Mouse (Mus musculus) midbrain, embryonic 12.5 days (tissue): ENCODE data around the gene Mmgt2. TPM values are rescaled to one million over a fixed set of nuclear protein-coding genes. Genes with fewer than 3 reads are reported as not detected.

ENCODE experiments used
- ATAC-seq: fragments of 200-750 bp; cut with Nextera tagmentation; 2 replicates; pipeline ENCODE4 v1.8.0; 2017; ENCODE audit warnings: low read depth, moderate TSS enrichment, moderate library complexity; ENCODE audit not compliant: low FRiP score
- H3K27ac ChIP-seq: fragments of 300-500 bp; sonication (generic); replicated peaks from 2 replicates; pipeline ENCODE4 v1.5.1; 2016; ENCODE audit warnings: mild to moderate bottlenecking
- H3K27me3 ChIP-seq: fragments of 300-500 bp; sonication (generic); 2 replicates; pipeline ENCODE4 v1.6.1; 2016; ENCODE audit warnings: mild to moderate bottlenecking
- H3K36me3 ChIP-seq: fragments of 300-500 bp; sonication (generic); 2 replicates; pipeline ENCODE4 v1.6.1; 2016
- H3K4me1 ChIP-seq: fragments of 300-500 bp; sonication (generic); 2 replicates; pipeline ENCODE4 v1.6.1; 2016
- H3K4me2 ChIP-seq: fragments of 300-500 bp; sonication (generic); replicated peaks from 2 replicates; pipeline ENCODE4 v1.6.1; 2016; ENCODE audit warnings: mild to moderate bottlenecking, moderate library complexity
- H3K4me3 ChIP-seq: fragments of 300-500 bp; sonication (generic); 2 replicates; pipeline ENCODE4 v1.5.1; 2016; ENCODE audit warnings: mild to moderate bottlenecking
- H3K9ac ChIP-seq: fragments of 300-500 bp; sonication (generic); replicated peaks from 2 replicates; pipeline ENCODE4 v1.6.1; 2016; ENCODE audit warnings: mild to moderate bottlenecking, moderate library complexity
- H3K9me3 ChIP-seq: fragments of 300-500 bp; sonication (generic); 2 replicates; pipeline ENCODE4 v1.6.1; 2016; ENCODE audit warnings: mild to moderate bottlenecking
- WGBS: fragments of 180-500 bp; shearing (Covaris S2); methylation state at CpG from one replicate; pipeline ENCODE4 v1.1.7; 2016; 5-methylcytosine and 5-hydroxymethylcytosine counted together
- polyA plus RNA-seq: library from polyadenylated mRNA; unstranded; fragments of >200 nt; fragmentation: Nextera tagmentation; extraction: Ambion mirVana; gene quantifications from 2 replicates; pipeline ENCODE4 v1.2.1, GENCODE M21; 2016

Gene Mmgt2
- polyA plus RNA-seq, 1 experiment from 2014 or later, result 39.9 TPM

- no peak overlapping the region for H3K9ac ChIP-seq
- H3K4me2 ChIP-seq, result no peak overlapping the region
- H3K27ac ChIP-seq, result peak overlapping the region; percentile 54; the same call in 1 of the 2 replicates
- H3K27me3 ChIP-seq, result no peaks in the 10 kb centered on the region
- no peaks in the 10 kb centered on the region for H3K9me3 ChIP-seq
- peaks cover 38% of the 10 kb centered on the region for H3K4me1 ChIP-seq
- peaks cover 64% of the 10 kb centered on the region for H3K36me3 ChIP-seq
- ATAC-seq, result no peak
- no peak overlapping the region for H3K4me3 ChIP-seq
- WGBS, result 68% methylated on average over 10 of the region's 10 CpGs
These were observed 41.1 kb upstream of the Mmgt2 start for GRCm38 (mm10) chr11:62607170-62607951.

- Histone ChIP-seq H3K9me3 (no peaks in the 10 kb centered on the region), H3K9ac (no peak overlapping the region), H3K27ac (no peak overlapping the region), H3K27me3 (no peaks in the 10 kb centered on the region), H3K36me3 (peaks cover 64% of the 10 kb centered on the region), H3K4me1 (peaks cover 44% of the 10 kb centered on the region), H3K4me3 (no peak overlapping the region), H3K4me2 (no peak overlapping the region)
- 97% methylated on average over 1 of the region's 1 CpGs for WGBS
- ATAC-seq, result no peak
These were observed 40.6 kb upstream of the Mmgt2 start for GRCm38 (mm10) chr11:62607952-62608201.

- H3K9me3 ChIP-seq, result no peaks in the 10 kb centered on the region
- no peak overlapping the region for H3K4me2 ChIP-seq
- H3K36me3 ChIP-seq, result peaks cover 64% of the 10 kb centered on the region
- no peak for ATAC-seq
- 84% methylated on average over 10 of the region's 10 CpGs for WGBS
- no peak overlapping the region for H3K9ac ChIP-seq
- H3K27me3 ChIP-seq, result no peaks in the 10 kb centered on the region
- H3K4me1 ChIP-seq, result peaks cover 45% of the 10 kb centered on the region
- no peak overlapping the region for H3K27ac ChIP-seq
- H3K4me3 ChIP-seq, result no peak overlapping the region
These were observed 39.4 kb upstream of the Mmgt2 start for GRCm38 (mm10) chr11:62608826-62609675.

- no peak overlapping the region for H3K4me2 ChIP-seq
- H3K4me1 ChIP-seq, result peaks cover 42% of the 10 kb centered on the region
- peaks cover 51% of the 10 kb centered on the region for H3K36me3 ChIP-seq
- 89% methylated on average over 6 of the region's 6 CpGs for WGBS
- no peak overlapping the region for H3K27ac ChIP-seq
- no peaks in the 10 kb centered on the region for H3K9me3 ChIP-seq
- H3K27me3 ChIP-seq, result no peaks in the 10 kb centered on the region
- H3K9ac ChIP-seq, result no peak overlapping the region
- no peak for ATAC-seq
- no peak overlapping the region for H3K4me3 ChIP-seq
These were observed 38.2 kb upstream of the Mmgt2 start for GRCm38 (mm10) chr11:62610304-62610703.

- H3K9ac ChIP-seq, result peak overlapping the region; percentile 51; the same call in 1 of the 2 replicates
- no peaks in the 10 kb centered on the region for H3K27me3 ChIP-seq
- peaks cover 34% of the 10 kb centered on the region for H3K36me3 ChIP-seq
- H3K4me3 ChIP-seq, result no peak overlapping the region
- H3K27ac ChIP-seq, result peak overlapping the region; percentile 93
- H3K4me2 ChIP-seq, result peak overlapping the region; percentile 44
- 57% methylated on average over 10 of the region's 10 CpGs for WGBS
- ATAC-seq, result 0 out of 2 replicates have a peak, but pooled peaks have one; percentile 11
- peaks cover 28% of the 10 kb centered on the region for H3K4me1 ChIP-seq
- H3K9me3 ChIP-seq, result no peaks in the 10 kb centered on the region
These were observed 35.9 kb upstream of the Mmgt2 start for GRCm38 (mm10) chr11:62612604-62613003.

GRCm38 (mm10) chr11:62613657-62614365 lies 34.7 kb upstream of the Mmgt2 start:
- Histone ChIP-seq H3K27me3 (no peaks in the 10 kb centered on the region), H3K4me2 (peak overlapping the region; percentile 44), H3K4me1 (peaks cover 28% of the 10 kb centered on the region), H3K36me3 (peaks cover 28% of the 10 kb centered on the region), H3K27ac (peak overlapping the region; percentile 93), H3K4me3 (peak overlapping the region; percentile 18), H3K9ac (peak overlapping the region; percentile 51; the same call in 1 of the 2 replicates), H3K9me3 (no peaks in the 10 kb centered on the region)
- ATAC-seq, result peak; percentile 94
- WGBS, result 8% methylated on average over 19 of the region's 19 CpGs

- Histone ChIP-seq H3K9me3 (no peaks in the 10 kb centered on the region), H3K27me3 (no peaks in the 10 kb centered on the region), H3K4me1 (peaks cover 28% of the 10 kb centered on the region), H3K27ac (peak overlapping the region; percentile 93; the same call in 1 of the 2 replicates), H3K36me3 (peaks cover 29% of the 10 kb centered on the region), H3K9ac (peak overlapping the region; percentile 45; the same call in 1 of the 2 replicates), H3K4me2 (no peak overlapping the region), H3K4me3 (no peak overlapping the region)
- no peak for ATAC-seq
- 86% methylated on average over 8 of the region's 8 CpGs for WGBS
These were observed 33.5 kb upstream of the Mmgt2 start for GRCm38 (mm10) chr11:62614876-62615410.

GRCm38 (mm10) chr11:62615456-62615855 lies 33.0 kb upstream of the Mmgt2 start:
- H3K36me3 ChIP-seq, result peaks cover 24% of the 10 kb centered on the region; the same call in 1 of the 2 replicates
- H3K4me3 ChIP-seq, result no peak overlapping the region
- no peak overlapping the region for H3K4me2 ChIP-seq
- 93% methylated on average over 4 of the region's 4 CpGs for WGBS
- ATAC-seq, result no peak
- H3K27ac ChIP-seq, result no peak overlapping the region
- no peaks in the 10 kb centered on the region for H3K27me3 ChIP-seq
- H3K9ac ChIP-seq, result no peak overlapping the region
- H3K4me1 ChIP-seq, result peaks cover 28% of the 10 kb centered on the region
- H3K9me3 ChIP-seq, result no peaks in the 10 kb centered on the region

- no peak overlapping the region for H3K4me2 ChIP-seq
- no peak overlapping the region for H3K27ac ChIP-seq
- peaks cover 12% of the 10 kb centered on the region for H3K4me1 ChIP-seq
- H3K9ac ChIP-seq, result no peak overlapping the region
- WGBS, result 93% methylated on average over 8 of the region's 8 CpGs
- no peaks in the 10 kb centered on the region for H3K27me3 ChIP-seq
- no peaks in the 10 kb centered on the region for H3K9me3 ChIP-seq
- no peak overlapping the region for H3K4me3 ChIP-seq
- no peak for ATAC-seq
- peaks cover 21% of the 10 kb centered on the region; the same call in 1 of the 2 replicates for H3K36me3 ChIP-seq
These were observed 27.4 kb upstream of the Mmgt2 start for GRCm38 (mm10) chr11:62621079-62621478.

- Histone ChIP-seq H3K4me3 (no peak overlapping the region), H3K4me2 (no peak overlapping the region), H3K36me3 (peaks cover 21% of the 10 kb centered on the region; the same call in 1 of the 2 replicates), H3K9me3 (no peaks in the 10 kb centered on the region), H3K27ac (no peak overlapping the region), H3K27me3 (no peaks in the 10 kb centered on the region), H3K9ac (no peak overlapping the region), H3K4me1 (peaks cover 12% of the 10 kb centered on the region)
- no peak for ATAC-seq
- 85% methylated on average over 4 of the region's 4 CpGs for WGBS
These were observed 26.7 kb upstream of the Mmgt2 start for GRCm38 (mm10) chr11:62621586-62622283.

- 28% methylated on average over 4 of the region's 4 CpGs for WGBS
- Histone ChIP-seq H3K9me3 (no peaks in the 10 kb centered on the region), H3K4me2 (no peak overlapping the region), H3K36me3 (0 out of 2 replicates have a peak, but pooled peaks cover 14% of the 10 kb centered on the region), H3K9ac (no peak overlapping the region), H3K4me3 (no peak overlapping the region), H3K4me1 (peaks cover 13% of the 10 kb centered on the region), H3K27ac (no peak overlapping the region), H3K27me3 (no peaks in the 10 kb centered on the region)
- no peak for ATAC-seq
These were observed 25.6 kb upstream of the Mmgt2 start for GRCm38 (mm10) chr11:62622850-62623249.
